Mouse (Mus musculus): ENCODE measurements around the gene Dyx1c1.

GRCm38 (mm10) chr9:72931166-72931790 lies 27.3 kb upstream of the Dyx1c1 start:
- TF ChIP-seq CTCF (IDR thresholded peaks at IDR 0.05; ENCODE audit: insufficient read depth, low read length) (no peak), POLR2A (IDR thresholded peaks at IDR 0.05; ENCODE audit: borderline replicate concordance, extremely low read depth, low read depth, low read length) (no peak)

Measured in lung, adult 2 months (tissue).